Mouse (Mus musculus) ES-Bruce4 (cell line): Measurements from ENCODE around the gene Ssr2. TPM values are rescaled to one million over a fixed set of nuclear protein-coding genes. Genes with fewer than 3 reads are reported as not detected.

Experiments
- H3K27ac ChIP-seq: 2 replicates; pipeline ENCODE4 v1.5.1; 2012; ENCODE audit warnings: low read length, inconsistent platforms; ENCODE audit not compliant: insufficient read depth
- H3K27me3 ChIP-seq: 2 replicates; pipeline ENCODE4 v1.6.1; 2012; ENCODE audit warnings: mild to moderate bottlenecking, low read length, inconsistent platforms; ENCODE audit not compliant: control insufficient read depth, poor library complexity, insufficient read depth, severe bottlenecking
- H3K36me3 ChIP-seq: 2 replicates; pipeline ENCODE4 v1.6.1; 2012; ENCODE audit warnings: inconsistent platforms, mild to moderate bottlenecking, low read length, moderate library complexity; ENCODE audit not compliant: control insufficient read depth, poor library complexity, insufficient read depth, severe bottlenecking
- H3K4me1 ChIP-seq: one replicate; pipeline ENCODE4 v1.8.1; 2011; ENCODE audit warnings: low read length; ENCODE audit not compliant: control insufficient read depth, insufficient read depth
- H3K4me3 ChIP-seq: 2 replicates; pipeline ENCODE4 v1.5.1; 2011; ENCODE audit warnings: low read depth, mild to moderate bottlenecking, low read length
- H3K9ac ChIP-seq: 2 replicates; pipeline ENCODE4 v1.6.1; 2012; ENCODE audit warnings: low read depth, mild to moderate bottlenecking, inconsistent platforms; ENCODE audit not compliant: poor library complexity, severe bottlenecking
- H3K9me3 ChIP-seq: replicated peaks from 2 replicates; pipeline ENCODE4 v1.6.1; 2012; ENCODE audit warnings: mild to moderate bottlenecking, low read length, inconsistent platforms; ENCODE audit not compliant: control insufficient read depth, poor library complexity, insufficient read depth, severe bottlenecking
- CTCF ChIP-seq: IDR thresholded peaks from one replicate; pipeline ENCODE4 v1.8.1; 2011; ENCODE audit warnings: low read depth, low read length
- EP300 ChIP-seq: IDR thresholded peaks from 2 replicates; pipeline ENCODE4 v1.6.1; 2011; ENCODE audit warnings: low read depth, low read length; ENCODE audit not compliant: insufficient read depth
- POLR2A ChIP-seq: IDR thresholded peaks from one replicate; pipeline ENCODE4 v1.8.1; 2011; ENCODE audit warnings: low read length; ENCODE audit not compliant: insufficient read depth
- polyA plus RNA-seq: library from polyadenylated mRNA; stranded (reverse); fragments of >200 nt; gene quantifications from 2 replicates; pipeline ENCODE4 v1.2.4, GENCODE M21; 2011; ENCODE audit warnings: low read depth; ENCODE audit not compliant: missing spikeins, insufficient read depth, insufficient read length

Gene Ssr2
- polyA plus RNA-seq, 1 experiment: 348 TPM

DNA sequence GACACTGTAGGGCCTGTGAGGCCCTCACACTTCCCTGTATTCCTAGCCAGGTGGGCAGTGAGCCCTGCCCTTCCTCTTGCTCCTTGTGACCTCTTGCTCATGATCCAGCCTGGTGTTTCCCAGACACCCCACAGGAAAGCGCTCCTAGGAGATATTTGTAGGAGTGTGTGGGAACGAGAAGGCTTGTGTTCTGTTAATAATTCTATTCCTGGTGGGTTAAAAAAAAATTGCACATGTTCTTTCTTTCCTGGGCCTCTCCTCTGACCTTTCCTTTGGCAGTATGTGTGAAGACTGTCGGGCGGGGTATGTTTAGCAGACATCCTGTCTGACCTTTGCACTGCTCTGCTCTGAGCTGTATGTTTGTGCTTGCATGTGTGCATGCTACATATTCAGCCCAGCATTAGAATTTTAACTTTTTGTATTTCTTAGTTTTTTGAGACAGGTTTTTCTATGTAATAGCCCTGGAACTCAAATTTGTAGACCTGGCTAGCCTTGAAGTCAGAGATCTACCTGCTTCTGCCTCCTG is 9.1 kb upstream of the Ssr2 start:
- TF ChIP-seq POLR2A: no peak
- no peak for TF ChIP-seq EP300
- no peak for TF ChIP-seq CTCF
- H3K27ac ChIP-seq: peak overlapping the region; percentile 97; the same call in 1 of the 2 replicates
- no peak overlapping the region for H3K9ac ChIP-seq
- H3K4me3 ChIP-seq: no peak overlapping the region
- no peaks in the 10 kb centered on the region for H3K27me3 ChIP-seq
- peaks cover 70% of the 10 kb centered on the region for H3K36me3 ChIP-seq
- H3K9me3 ChIP-seq: peaks cover 4% of the 10 kb centered on the region
- H3K4me1 ChIP-seq: peaks cover 2% of the 10 kb centered on the region

DNA sequence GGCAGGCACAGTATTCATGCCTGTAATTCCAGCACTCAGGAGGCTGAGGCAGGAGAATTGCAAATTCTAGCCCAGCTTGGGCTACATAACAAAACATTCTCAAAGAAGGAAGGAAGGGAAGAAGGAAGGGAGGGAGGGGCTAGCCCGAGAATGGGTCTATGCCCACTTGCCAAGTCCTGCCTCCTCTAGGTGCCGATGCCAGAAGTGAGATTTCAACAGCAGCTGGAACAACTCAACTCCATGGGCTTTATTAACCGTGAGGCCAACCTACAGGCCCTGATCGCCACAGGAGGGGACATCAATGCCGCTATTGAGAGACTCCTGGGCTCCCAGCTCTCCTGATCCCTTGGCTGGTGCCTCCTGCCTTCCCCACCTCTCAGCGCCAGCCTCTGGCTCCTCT is 7.8 kb upstream of the Ssr2 start:
- Histone ChIP-seq H3K9ac (peak overlapping the region; percentile 72), H3K27ac (peak overlapping the region; percentile 97), H3K4me1 (peaks cover 2% of the 10 kb centered on the region), H3K9me3 (peaks cover 4% of the 10 kb centered on the region), H3K27me3 (no peaks in the 10 kb centered on the region), H3K4me3 (peak overlapping the region; percentile 48), H3K36me3 (peaks cover 62% of the 10 kb centered on the region)
- TF ChIP-seq CTCF: no peak
- no peak for TF ChIP-seq EP300
- TF ChIP-seq POLR2A: no peak

DNA sequence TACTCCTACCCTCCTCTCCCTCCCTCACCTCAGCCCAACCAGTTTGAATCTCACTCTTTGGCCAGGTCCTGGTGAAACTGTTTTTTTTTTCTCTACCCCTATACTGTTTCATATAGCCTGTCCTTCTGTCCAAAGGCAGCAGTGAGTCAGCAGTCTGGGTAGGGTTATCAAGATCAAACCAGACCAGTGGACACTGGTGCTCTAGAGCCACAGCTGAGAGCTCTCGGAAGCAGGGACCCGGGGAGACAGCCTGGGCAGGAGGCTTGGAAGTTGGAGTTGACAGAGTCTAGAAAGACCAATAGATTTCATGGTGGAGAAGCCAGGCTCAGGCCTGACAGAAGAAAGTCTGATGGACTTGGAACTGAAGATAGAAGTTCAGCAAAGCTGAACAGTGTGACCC is 7.1 kb upstream of the Ssr2 start:
- H3K27me3 ChIP-seq: no peaks in the 10 kb centered on the region
- peak overlapping the region; percentile 72 for H3K9ac ChIP-seq
- peak overlapping the region; percentile 48 for H3K4me3 ChIP-seq
- H3K4me1 ChIP-seq: peaks cover 2% of the 10 kb centered on the region
- peaks cover 55% of the 10 kb centered on the region for H3K36me3 ChIP-seq
- H3K27ac ChIP-seq: peak overlapping the region; percentile 97
- TF ChIP-seq POLR2A (no peak), CTCF (no peak), EP300 (no peak)
- peaks cover 4% of the 10 kb centered on the region for H3K9me3 ChIP-seq

DNA sequence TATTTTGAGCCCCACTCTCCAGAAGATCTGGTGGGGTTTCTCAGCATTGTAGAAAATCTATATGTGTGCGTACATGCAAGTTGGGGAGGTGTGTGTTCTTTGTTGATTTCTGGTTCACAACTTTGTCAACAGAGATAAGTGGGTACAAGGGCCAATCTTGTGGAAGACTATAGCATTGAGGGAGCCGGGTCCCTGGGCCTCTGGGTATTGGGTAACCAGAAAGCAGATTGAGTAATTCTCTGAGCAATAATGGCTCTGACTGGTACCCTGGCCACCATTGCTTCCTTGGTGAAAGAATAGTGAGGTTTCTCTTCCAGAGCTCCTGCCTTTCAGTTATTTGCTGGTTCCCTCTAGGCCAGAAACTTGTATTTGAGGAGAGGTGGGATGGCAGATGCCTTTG is 6.6 kb upstream of the Ssr2 start:
- Histone ChIP-seq H3K27ac (peak overlapping the region; percentile 97), H3K9me3 (peaks cover 4% of the 10 kb centered on the region), H3K36me3 (peaks cover 50% of the 10 kb centered on the region), H3K4me1 (peaks cover 4% of the 10 kb centered on the region), H3K4me3 (peak overlapping the region; percentile 69), H3K9ac (peak overlapping the region; percentile 72), H3K27me3 (no peaks in the 10 kb centered on the region)
- TF ChIP-seq POLR2A: no peak
- TF ChIP-seq EP300: no peak
- TF ChIP-seq CTCF: no peak

DNA sequence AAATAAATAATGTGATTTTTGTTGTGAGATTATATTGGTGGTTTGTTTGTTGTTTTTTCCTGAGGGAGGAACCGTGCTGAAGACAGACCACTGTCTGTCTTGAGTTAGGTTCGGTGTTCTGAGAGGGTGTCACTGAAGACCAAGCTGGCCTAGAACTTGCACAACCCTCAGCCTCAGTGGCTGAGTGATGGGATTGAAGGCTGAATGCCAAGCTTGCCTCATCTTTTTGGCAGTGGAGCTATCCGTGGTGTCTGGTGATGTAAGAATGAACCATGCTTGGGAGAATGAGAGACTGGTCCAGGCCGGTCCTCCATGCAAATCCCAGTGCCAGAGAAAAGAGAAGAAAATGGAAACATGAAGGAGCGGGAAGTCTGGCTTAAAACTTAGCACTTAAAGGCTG is 6.0 kb upstream of the Ssr2 start:
- H3K27ac ChIP-seq: peak overlapping the region; percentile 97
- peak overlapping the region; percentile 72 for H3K9ac ChIP-seq
- peaks cover 44% of the 10 kb centered on the region for H3K36me3 ChIP-seq
- H3K9me3 ChIP-seq: peaks cover 4% of the 10 kb centered on the region
- H3K4me3 ChIP-seq: peak overlapping the region; percentile 69
- peaks cover 4% of the 10 kb centered on the region for H3K4me1 ChIP-seq
- no peaks in the 10 kb centered on the region for H3K27me3 ChIP-seq
- TF ChIP-seq EP300: no peak
- no peak for TF ChIP-seq CTCF
- TF ChIP-seq POLR2A: no peak

DNA sequence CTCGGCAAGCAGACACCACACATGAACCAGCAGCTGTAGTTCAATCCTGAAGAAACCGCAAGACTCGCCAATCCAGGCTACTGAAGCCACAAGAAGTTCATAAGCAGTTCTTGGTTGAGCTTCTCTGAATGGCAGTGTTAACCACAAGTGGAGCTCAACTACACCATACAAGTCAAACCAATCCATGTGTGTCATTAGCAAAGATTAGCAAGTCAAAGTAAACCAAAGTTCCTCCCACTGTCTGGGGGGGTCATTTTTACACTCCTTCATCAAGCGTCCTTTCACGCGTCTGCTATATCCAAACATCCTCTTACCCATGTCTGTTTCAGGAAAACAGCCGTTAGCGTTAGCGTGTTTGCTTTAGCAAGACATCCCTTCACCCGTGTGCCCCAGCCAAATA is 5.3 kb upstream of the Ssr2 start:
- Histone ChIP-seq H3K27ac (peak overlapping the region; percentile 97), H3K4me3 (peak overlapping the region; percentile 64), H3K9ac (peak overlapping the region; percentile 72), H3K27me3 (no peaks in the 10 kb centered on the region), H3K9me3 (peaks cover 4% of the 10 kb centered on the region), H3K36me3 (peaks cover 37% of the 10 kb centered on the region), H3K4me1 (peaks cover 4% of the 10 kb centered on the region)
- TF ChIP-seq POLR2A (no peak), EP300 (0 out of 2 replicates have a peak, but pooled peaks have one; percentile 49)
